20 mouse cellular contexts compared by ENCODE assay signal in genomic region chr7:34321958-34322357, GRCm38 (mm10). TPM values are rescaled to one million over a fixed set of nuclear protein-coding genes. Genes with fewer than 3 reads are reported as not detected.
DNase-seq lines count a peak whose midpoint lies in the region; ATAC-seq and TF ChIP-seq lines count a peak whose summit lies in the region.
"Had no signal": no experiment of that assay in that cellular context is flagged by ENCODE, and none has a peak within 500 bp of the region (broad histone marks: within the 10 kb centered on the region; RNA-seq: fewer than 3 reads in every experiment).

No protein-coding gene starts in this region.

- H3K36me3 ChIP-seq in myocyte (ENCODE audit: control insufficient read depth, insufficient read depth): no peaks in the 10 kb centered on the region
- H3K36me3 ChIP-seq: hindbrain, embryonic 15.5 days had no signal

- H3K27me3 ChIP-seq in Patski: no peaks in the 10 kb centered on the region
- no peaks in the 10 kb centered on the region for H3K27me3 ChIP-seq in myocyte (ENCODE audit: control insufficient read depth, insufficient read depth, insufficient read length)
- no peaks in the 10 kb centered on the region for H3K27me3 ChIP-seq in cerebellum, adult 2 months (ENCODE audit: control insufficient read depth, insufficient read depth, low read length)
- H3K27me3 ChIP-seq: forebrain, embryonic 13.5 days; hindbrain, embryonic 15.5 days had no signal

- POLR2A ChIA-PET in Patski (lab: Charles Lee): no interaction called here

- no peak overlapping the region for H3K27ac ChIP-seq in cerebellum, adult 2 months (ENCODE audit: insufficient read depth, low read length)
- H3K27ac ChIP-seq: forebrain, embryonic 13.5 days; hindbrain, embryonic 15.5 days; liver, embryonic 14.5 days had no signal

- WGBS in cerebellum, adult 2 months: 96% methylated on average over 4 of the region's 4 CpGs

- no peak for TF ChIP-seq CTCF in Patski (IDR thresholded peaks at IDR 0.05)
- TF ChIP-seq CTCF in cerebellum, adult 2 months (IDR thresholded peaks at IDR 0.05; ENCODE audit: borderline replicate concordance, insufficient read depth, low read depth, low read length): no peak

- CTCF ChIA-PET in Patski (lab: Charles Lee): interaction anchor here (0.6 kb wide), 1 partner anchor 19 kb away, joined by 3 read pairs; no protein-coding TSS in a partner anchor

- ATAC-seq in Patski: peak; percentile 58
- ATAC-seq: forebrain, embryonic 13.5 days had no signal

- in situ Hi-C loops in Patski (cut with MboI; ENCODE audit: low pct_unique_long_range_greater_than_20kb): no loop called here

- H3K4me1 ChIP-seq in cerebellum, adult 2 months (ENCODE audit: control insufficient read depth, insufficient read depth, low read length): no peaks in the 10 kb centered on the region
- H3K4me1 ChIP-seq: hindbrain, embryonic 15.5 days had no signal

- no peaks in the 10 kb centered on the region for H3K79me2 ChIP-seq in myocyte (ENCODE audit: control insufficient read depth, insufficient read depth)

- H3ac ChIP-seq in myocyte (ENCODE audit: control insufficient read depth, insufficient read length): no peak overlapping the region

- TF ChIP-seq POLR2A in myocyte (IDR thresholded peaks at IDR 0.05; ENCODE audit: insufficient read length, low read depth): no peak
- TF ChIP-seq POLR2A in cerebellum, adult 2 months (IDR thresholded peaks at IDR 0.05; ENCODE audit: borderline replicate concordance, insufficient read depth, low read length): no peak

- no peak overlapping the region for H3K4me2 ChIP-seq in myocyte (ENCODE audit: low read depth)
- H3K4me2 ChIP-seq: forebrain, embryonic 13.5 days; hindbrain, embryonic 15.5 days; midbrain, embryonic 11.5 days had no signal

- DNase-seq in 3134 (ENCODE audit: extremely low read depth, insufficient read length, low spot score) (peak; percentile 59), 416B (ENCODE audit: low read depth) (peak; percentile 46), Patski (ENCODE audit: low read depth, low spot score) (no peak)
- no peak for DNase-seq in testis, postnatal 14 days (ENCODE audit: low spot score)
- DNase-seq in adrenal gland, postnatal 10 days: no peak
- DNase-seq in cerebellum, adult 2 months: no peak
- DNase-seq: adrenal gland, postnatal 14 days; cerebellum, adult 11-12 months; cerebellum, postnatal 14 days; gastrocnemius, postnatal 10 days; heart, postnatal 4 days; kidney, postnatal 14 days; liver; lung, adult 2 months; thymus, postnatal 14 days had no signal

- H3K4me3 ChIP-seq in myocyte: no peak overlapping the region
- H3K4me3 ChIP-seq in cerebellum, adult 2 months (replicated peaks; ENCODE audit: insufficient read depth, low read depth, low read length): no peak overlapping the region
- H3K4me3 ChIP-seq: forebrain, embryonic 13.5 days; hindbrain, embryonic 15.5 days had no signal

TF ChIP-seq in myocyte, 11 proteins besides CTCF, POLR2A, EP300 and RAD21:
- no peak for TF ChIP-seq REST (IDR thresholded peaks at IDR 0.05; ENCODE audit: insufficient read depth, insufficient read length)
- TF ChIP-seq USF1 (IDR thresholded peaks at IDR 0.05; ENCODE audit: low read depth): peak; percentile 66

RNA-seq across cellular contexts. Expression of gene 4931406P16Rik, which starts 8.6 kb away (rescaled TPM):
- polyA plus RNA-seq in Patski (2021) (30.9 TPM), myocyte (2012; fragmentation: generic; extraction: Trizol) (14.5 TPM)
- 100 to 1,000 TPM in 1 of 2 experiments, 10 to 100 TPM in 1; 89.4 to 114 TPM for total RNA-seq in adrenal gland, postnatal 10 days (2021)
- 32.8 and 35.9 TPM in 2 replicates for polyA plus RNA-seq in cerebellum, adult 2 months (2012; rRNA removed)

Comparison
In these comparisons a context has a peak if more than half of its experiments do, and no peak if none do; other contexts are left out.
1. DNase-seq: peak in 3134 (single experiment) and 416B (single experiment); none in Patski (single experiment), testis, postnatal 14 days (single experiment), adrenal gland, postnatal 10 days (single experiment) and cerebellum, adult 2 months (0 of 2).